Mouse (Mus musculus): Measurements from ENCODE around the gene Syt5.
"Not testable (repeated sequence)": the region's sequence is repeated elsewhere in the genome, so short reads cannot be mapped to it uniquely, and the experiment has no call there.

The Syt5 gene

GRCm38 (mm10) chr7:4547221-4547641, at the start of gene Syt5:
Syt5 (minus strand) TSS chr7:4547541.
- POLR2A ChIA-PET = interaction anchor here in 3 of 4 experiments (0.6 to 0.7 kb wide), 4 partner anchors 9 to 467 kb away, joined by 3 to 6 read pairs (median 3); partner anchors contain the start of genes Fiz1 (in 1 of the 3) and Zfp524 (in 1 of the 3)
- CTCF ChIA-PET = interaction anchor here (0.6 to 0.7 kb wide), 5 partner anchors 9 to 426 kb away, joined by 3 to 5 read pairs (median 3); no protein-coding TSS in a partner anchor

GRCm38 (mm10) chr7:4597046-4597445, 49.7 kb upstream of the Syt5 start:
- CTCF ChIA-PET = interaction anchor here in 1 of 4 experiments (0.7 kb wide), 1 partner anchor 70 kb away, joined by 4 read pairs; no protein-coding TSS in a partner anchor
- POLR2A ChIA-PET = not testable (repeated sequence)

- POLR2A ChIA-PET, CTCF ChIA-PET: not testable (repeated sequence)
Observed at GRCm38 (mm10) chr7:4581481-4581880, 34.1 kb upstream of the Syt5 start.

- CTCF ChIA-PET, POLR2A ChIA-PET: not testable (repeated sequence)
Observed at GRCm38 (mm10) chr7:4572361-4572760, 25.0 kb upstream of the Syt5 start.

GRCm38 (mm10) chr7:4562660-4563059, 15.3 kb upstream of the Syt5 start:
- ChIA-PET CTCF (interaction anchor here in 3 of 4 experiments (0.6 to 1.5 kb wide), 10 partner anchors 19 to 447 kb away, joined by 3 to 16 read pairs (median 4); partner anchors contain the start of gene Tnni3 (in 1 of the 3)), POLR2A (interaction anchor here in 2 of 4 experiments (0.6 to 2.6 kb wide), 8 partner anchors 81 to 377 kb away, joined by 3 to 7 read pairs (median 3); partner anchors contain the start of gene Rpl28 (in 1 of the 2))

- ChIA-PET POLR2A (interaction anchor here (0.7 to 1.8 kb wide), 10 partner anchors 43 to 392 kb away, joined by 3 to 8 read pairs (median 4); partner anchors contain the start of genes Rpl28 (in 1 of the 4) and Ube2s (in 1 of the 4)), CTCF (interaction anchor here (0.6 to 1.5 kb wide), 14 partner anchors 10 to 1294 kb away, joined by 3 to 10 read pairs (median 4); partner anchors contain the start of genes Ppp6r1 (in 1 of the 4), Sbk2 (in 1 of the 4) and Tmem150b (in 1 of the 4))
Observed at GRCm38 (mm10) chr7:4557167-4557560, 9.8 kb upstream of the Syt5 start.

- POLR2A ChIA-PET = interaction anchor here (0.6 to 1.8 kb wide), 17 partner anchors 9 to 346 kb away, joined by 3 to 8 read pairs (median 3); partner anchors contain the start of genes Ube2s (in 2 of the 4), Rpl28 (in 1 of the 4) and Syt5 (in 1 of the 4)
- CTCF ChIA-PET = interaction anchor here (0.6 to 1.5 kb wide), 17 partner anchors 9 to 408 kb away, joined by 3 to 10 read pairs (median 4); partner anchors contain the start of genes Ppp6r1 (in 1 of the 4), Sbk2 (in 1 of the 4) and Tmem150b (in 1 of the 4)
Observed at GRCm38 (mm10) chr7:4556256-4557166, 9.2 kb upstream of the Syt5 start.

GRCm38 (mm10) chr7:4546591-4547131, 680 bp downstream of the Syt5 start:
- ChIA-PET POLR2A (interaction anchor here in 1 of 4 experiments (0.6 kb wide), 1 partner anchor 231 kb away, joined by 3 read pairs; no protein-coding TSS in a partner anchor), CTCF (interaction anchor here in 2 of 4 experiments (0.6 to 0.7 kb wide), 2 partner anchors 10 to 426 kb away, joined by 4 to 5 read pairs; no protein-coding TSS in a partner anchor)

GRCm38 (mm10) chr7:4546050-4546449, 1.3 kb downstream of the Syt5 start:
- ChIA-PET CTCF (interaction anchor here in 1 of 4 experiments (0.6 to 1.4 kb wide), 3 partner anchors 81 to 394 kb away, joined by 3 to 5 read pairs (median 3); no protein-coding TSS in a partner anchor), POLR2A (interaction anchor here in 2 of 4 experiments (1.1 to 1.8 kb wide), 4 partner anchors 14 to 390 kb away, joined by 3 to 6 read pairs (median 4); partner anchors contain the start of genes Rpl28 (in 1 of the 2) and Ube2s (in 1 of the 2))

- POLR2A ChIA-PET = interaction anchor here (0.6 to 4.5 kb wide), 24 partner anchors 12 to 1297 kb away, joined by 3 to 19 read pairs (median 3); partner anchors contain the start of genes Ube2s (in 3 of the 4), Rpl28 (in 2 of the 4), Cox6b2 (in 1 of the 4) and Hspbp1 (in 1 of the 4)
- CTCF ChIA-PET = interaction anchor here in 2 of 4 experiments (0.7 to 2.6 kb wide), 8 partner anchors 10 to 398 kb away, joined by 3 to 8 read pairs (median 4); partner anchors contain the start of genes Dnaaf3 (in 1 of the 2) and Tnni3 (in 1 of the 2)
Observed at GRCm38 (mm10) chr7:4542013-4542412, 5.3 kb downstream of the Syt5 start.

- CTCF ChIA-PET = interaction anchor here in 2 of 4 experiments (0.7 to 2.6 kb wide), 7 partner anchors 9 to 370 kb away, joined by 3 to 8 read pairs (median 4); partner anchors contain the start of genes Dnaaf3 (in 1 of the 2) and Tnni3 (in 1 of the 2)
Observed at GRCm38 (mm10) chr7:4541344-4541743, 6.0 kb downstream of the Syt5 start.

GRCm38 (mm10) chr7:4539019-4539418, 8.3 kb downstream of the Syt5 start:
- ChIA-PET POLR2A (interaction anchor here in 2 of 4 experiments (0.6 to 1.4 kb wide), 15 partner anchors 10 to 846 kb away, joined by 3 to 7 read pairs (median 3); partner anchors contain the start of genes Rpl28 (in 2 of the 2), Ube2s (in 2 of the 2), Cox6b2 (in 1 of the 2) and Hspbp1 (in 1 of the 2)), CTCF (interaction anchor here in 3 of 4 experiments (0.6 to 1.6 kb wide), 7 partner anchors 12 to 499 kb away, joined by 3 to 7 read pairs (median 3); partner anchors contain the start of genes Cox6b2 (in 1 of the 3), Tnni3 (in 1 of the 3) and Zfp784 (in 1 of the 3))

More at GRCm38 (mm10) chr7:4541344-4541743, 6.0 kb downstream of the Syt5 start:
- POLR2A ChIA-PET = interaction anchor here (0.7 to 4.5 kb wide), 21 partner anchors 11 to 1296 kb away, joined by 3 to 19 read pairs (median 3); partner anchors contain the start of genes Ube2s (in 3 of the 4), Cox6b2 (in 1 of the 4), Hspbp1 (in 1 of the 4) and Kmt5c (in 1 of the 4)

- POLR2A ChIA-PET = interaction anchor here in 2 of 4 experiments (0.7 to 2.0 kb wide), 9 partner anchors 28 to 275 kb away, joined by 3 to 5 read pairs (median 4); partner anchors contain the start of genes Rpl28 (in 2 of the 2), Cox6b2 (in 1 of the 2), Kmt5c (in 1 of the 2) and Ppp1r12c (in 1 of the 2)
- CTCF ChIA-PET = interaction anchor here in 2 of 4 experiments (0.6 to 1.3 kb wide), 3 partner anchors 24 to 29 kb away, joined by 3 to 9 read pairs (median 3); no protein-coding TSS in a partner anchor
Observed at GRCm38 (mm10) chr7:4537181-4537580, 10.2 kb downstream of the Syt5 start.

- CTCF ChIA-PET = interaction anchor here in 1 of 4 experiments (0.7 to 1.3 kb wide), 2 partner anchors 23 to 27 kb away, joined by 3 read pairs; no protein-coding TSS in a partner anchor
- POLR2A ChIA-PET = interaction anchor here in 2 of 4 experiments (0.7 to 2.0 kb wide), 8 partner anchors 12 to 276 kb away, joined by 3 to 5 read pairs (median 4); partner anchors contain the start of genes Rpl28 (in 2 of the 2), Ppp1r12c (in 1 of the 2), Tnni3 (in 1 of the 2) and Ube2s (in 1 of the 2)
Observed at GRCm38 (mm10) chr7:4536369-4536768, 11.0 kb downstream of the Syt5 start.

GRCm38 (mm10) chr7:4532005-4532729, 15.2 kb downstream of the Syt5 start, which contains the start of gene Dnaaf3:
Dnaaf3 (minus strand) TSS chr7:4532453.
- CTCF ChIA-PET = interaction anchor here in 2 of 4 experiments (0.6 to 3.6 kb wide), 11 partner anchors 8 to 1269 kb away, joined by 3 to 14 read pairs (median 4); partner anchors contain the start of genes Tnni3 (in 1 of the 2) and Zfp580 (in 1 of the 2)
- POLR2A ChIA-PET = interaction anchor here (0.6 to 2.5 kb wide), 30 partner anchors 8 to 887 kb away, joined by 3 to 14 read pairs (median 4); partner anchors contain the start of genes Ube2s (in 3 of the 4), Cox6b2 (in 2 of the 4), Hspbp1 (in 2 of the 4) and Ppp1r12c (in 2 of the 4)

- CTCF ChIA-PET = interaction anchor here in 3 of 4 experiments (1.1 to 3.6 kb wide), 4 partner anchors 17 to 103 kb away, joined by 3 to 10 read pairs (median 4); no protein-coding TSS in a partner anchor
- POLR2A ChIA-PET = interaction anchor here in 2 of 4 experiments (0.9 to 1.4 kb wide), 4 partner anchors 10 to 35 kb away, joined by 3 to 7 read pairs (median 4); no protein-coding TSS in a partner anchor
Observed at GRCm38 (mm10) chr7:4530166-4530565, 17.2 kb downstream of the Syt5 start.

All from embryonic stem cell, embryonic (primary cell).